Mouse (Mus musculus): ENCODE measurements at regions not wholly inside any gene's neighbourhood (a gene's known extent, or its start where the extent isn't known, plus 50 kb on each side); places are given as distances from the start of the nearest gene placed in this dataset.

DNA sequence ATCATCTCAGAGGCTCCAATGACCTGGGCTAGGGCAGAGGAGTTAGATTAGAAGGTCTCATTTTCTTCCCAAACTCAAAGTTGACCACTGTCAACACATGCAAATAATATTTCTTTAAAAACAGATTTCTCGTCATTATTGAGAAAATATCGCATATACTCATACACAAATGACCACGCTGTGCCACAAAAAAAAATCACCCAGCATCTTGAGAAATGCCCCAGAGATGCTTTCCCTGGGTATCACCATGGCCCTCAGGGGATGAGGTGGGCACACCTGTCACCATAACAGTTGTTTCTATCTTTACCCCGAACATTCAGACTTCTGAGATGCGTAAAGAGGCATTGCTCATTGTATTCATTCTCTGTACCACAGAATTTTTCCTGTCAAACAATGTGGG lies 134.4 kb upstream of the Foxq1 start:
- Histone ChIP-seq H3K4me3 (ENCODE audit: low read depth, low read length) (no peak overlapping the region), H3K27ac (ENCODE audit: insufficient read depth, low read depth, low read length) (no peak overlapping the region)
- WGBS = 97% methylated on average over 5 of the region's 5 CpGs

DNA sequence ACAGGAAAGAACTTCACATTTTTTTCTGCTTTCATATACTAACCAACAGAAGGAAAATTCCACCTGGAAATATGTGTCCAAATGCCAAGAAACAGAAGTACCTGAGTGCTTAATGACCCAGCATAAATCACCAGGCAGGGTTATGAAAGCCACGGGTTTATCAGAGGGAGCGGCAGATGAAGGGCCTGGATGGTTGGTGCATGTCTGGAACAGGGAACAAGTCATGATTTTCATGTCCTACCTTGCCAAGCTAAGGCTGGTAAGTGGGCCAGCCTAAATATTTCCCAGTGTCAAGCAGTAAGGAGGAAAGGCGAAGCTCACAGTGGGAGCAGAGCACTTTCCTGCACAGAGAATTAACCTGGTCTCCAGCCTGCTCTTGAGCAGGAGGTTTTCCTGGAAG lies 132.3 kb upstream of the Foxq1 start:
- Histone ChIP-seq H3K27me3 (ENCODE audit: control insufficient read depth, insufficient read depth, low read length) (no peaks in the 10 kb centered on the region), H3K4me1 (ENCODE audit: control insufficient read depth, insufficient read depth, insufficient read length, low read length) (no peaks in the 10 kb centered on the region; the same call in 1 of the 2 replicates), H3K27ac (ENCODE audit: insufficient read depth, low read depth, low read length) (no peak overlapping the region), H3K4me3 (ENCODE audit: low read depth, low read length) (no peak overlapping the region), H3K36me3 (ENCODE audit: control insufficient read depth, insufficient read depth, low read length) (no peaks in the 10 kb centered on the region)
- 46% methylated on average over 3 of the region's 3 CpGs for WGBS
- TF ChIP-seq CTCF (IDR thresholded peaks at IDR 0.05; ENCODE audit: extremely low read depth, insufficient read length, insufficient replicate concordance, low read depth, low read length) (no peak), POLR2A (IDR thresholded peaks at IDR 0.05; ENCODE audit: low read depth, low read length) (no peak)

More for the DNA sequence above, 134.4 kb upstream of the Foxq1 start:
- TF ChIP-seq CTCF (IDR thresholded peaks at IDR 0.05; ENCODE audit: extremely low read depth, insufficient read length, insufficient replicate concordance, low read depth, low read length) (no peak), POLR2A (IDR thresholded peaks at IDR 0.05; ENCODE audit: low read depth, low read length) (no peak)
- Histone ChIP-seq H3K4me1 (ENCODE audit: control insufficient read depth, insufficient read depth, insufficient read length, low read length) (no peaks in the 10 kb centered on the region; the same call in 1 of the 2 replicates), H3K27me3 (ENCODE audit: control insufficient read depth, insufficient read depth, low read length) (no peaks in the 10 kb centered on the region), H3K36me3 (ENCODE audit: control insufficient read depth, insufficient read depth, low read length) (no peaks in the 10 kb centered on the region)

DNA sequence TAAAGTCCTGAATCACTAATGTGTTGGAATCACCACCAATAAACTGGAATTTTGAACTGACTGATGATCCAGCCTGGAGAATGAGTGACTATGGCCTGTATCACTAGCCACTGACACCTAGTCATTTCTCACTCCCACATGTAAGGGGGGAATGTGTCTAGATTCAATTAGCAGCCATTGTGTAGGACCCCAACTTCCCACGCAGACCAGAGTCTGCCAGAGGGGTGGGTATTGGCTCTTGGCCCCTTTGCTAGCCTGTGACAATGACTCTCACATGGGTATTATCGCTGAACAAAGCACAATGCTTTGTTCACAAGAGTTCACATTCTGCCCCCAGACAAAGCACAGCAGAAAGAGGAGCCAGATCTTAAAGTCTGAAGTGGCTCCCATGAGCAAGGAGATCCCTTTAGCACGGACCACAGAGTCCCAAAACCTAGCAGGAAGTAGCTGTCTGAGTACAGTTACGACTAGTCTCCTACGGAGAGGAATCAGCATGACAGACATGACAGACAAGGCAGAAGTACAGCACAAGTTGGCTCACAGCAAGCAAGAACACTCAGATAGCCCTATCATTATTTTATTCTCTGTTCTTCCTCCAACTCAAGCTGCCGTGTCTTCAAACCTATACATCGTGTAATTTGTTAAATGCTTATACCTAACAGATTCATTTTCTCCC lies 130.0 kb upstream of the Foxq1 start:
- no peak for TF ChIP-seq POLR2A (IDR thresholded peaks at IDR 0.05; ENCODE audit: low read depth, low read length)
- no peak for TF ChIP-seq CTCF (IDR thresholded peaks at IDR 0.05; ENCODE audit: extremely low read depth, insufficient read length, insufficient replicate concordance, low read depth, low read length)
- H3K27ac ChIP-seq (ENCODE audit: insufficient read depth, low read depth, low read length) = no peak overlapping the region
- H3K27me3 ChIP-seq (ENCODE audit: control insufficient read depth, insufficient read depth, low read length) = no peaks in the 10 kb centered on the region
- 81% methylated on average over 7 of the region's 7 CpGs for WGBS
- no peaks in the 10 kb centered on the region; the same call in 1 of the 2 replicates for H3K4me1 ChIP-seq (ENCODE audit: control insufficient read depth, insufficient read depth, insufficient read length, low read length)
- no peaks in the 10 kb centered on the region for H3K36me3 ChIP-seq (ENCODE audit: control insufficient read depth, insufficient read depth, low read length)
- no peak overlapping the region for H3K4me3 ChIP-seq (ENCODE audit: low read depth, low read length)

DNA sequence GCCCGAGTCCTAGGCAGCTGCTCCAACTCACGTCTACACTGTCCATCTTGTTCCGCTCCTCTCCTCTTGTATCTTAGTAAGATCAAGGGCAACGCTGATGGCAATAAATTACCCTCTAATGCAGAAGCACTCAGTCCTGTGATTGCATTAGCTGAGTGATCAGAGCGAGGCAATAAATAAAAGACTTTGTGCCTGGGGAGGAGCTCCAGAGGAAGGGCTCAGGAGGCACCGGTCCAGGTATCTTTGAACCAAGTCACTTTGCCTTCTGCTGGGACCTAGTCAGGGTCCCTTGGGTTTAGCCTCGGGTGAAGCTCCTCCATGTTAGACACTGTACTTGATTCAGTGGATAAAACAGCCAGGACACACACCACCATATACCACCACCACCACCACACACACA lies 119.5 kb upstream of the Foxq1 start:
- no peak for TF ChIP-seq POLR2A (IDR thresholded peaks at IDR 0.05; ENCODE audit: low read depth, low read length)
- no peak for TF ChIP-seq CTCF (IDR thresholded peaks at IDR 0.05; ENCODE audit: extremely low read depth, insufficient read length, insufficient replicate concordance, low read depth, low read length)
- WGBS = 23% methylated on average over 7 of the region's 7 CpGs

GRCm38 (mm10) chr13:31439761-31440627 lies 115.9 kb upstream of the Foxq1 start:
- Histone ChIP-seq H3K4me3 (ENCODE audit: low read depth, low read length) (no peak overlapping the region), H3K36me3 (ENCODE audit: control insufficient read depth, insufficient read depth, low read length) (no peaks in the 10 kb centered on the region), H3K4me1 (ENCODE audit: control insufficient read depth, insufficient read depth, insufficient read length, low read length) (peaks cover 2% of the 10 kb centered on the region; the same call in 1 of the 2 replicates), H3K27ac (ENCODE audit: insufficient read depth, low read depth, low read length) (no peak overlapping the region; the same call in 1 of the 2 replicates), H3K27me3 (ENCODE audit: control insufficient read depth, insufficient read depth, low read length) (no peaks in the 10 kb centered on the region)
- 68% methylated on average over 9 of the region's 9 CpGs for WGBS
- TF ChIP-seq CTCF (IDR thresholded peaks at IDR 0.05; ENCODE audit: extremely low read depth, insufficient read length, insufficient replicate concordance, low read depth, low read length) = no peak
- no peak for TF ChIP-seq POLR2A (IDR thresholded peaks at IDR 0.05; ENCODE audit: low read depth, low read length)

More for the DNA sequence above, 119.5 kb upstream of the Foxq1 start:
- Histone ChIP-seq H3K4me3 (ENCODE audit: low read depth, low read length) (no peak overlapping the region), H3K36me3 (ENCODE audit: control insufficient read depth, insufficient read depth, low read length) (no peaks in the 10 kb centered on the region), H3K27ac (ENCODE audit: insufficient read depth, low read depth, low read length) (no peak overlapping the region), H3K27me3 (ENCODE audit: control insufficient read depth, insufficient read depth, low read length) (no peaks in the 10 kb centered on the region), H3K4me1 (ENCODE audit: control insufficient read depth, insufficient read depth, insufficient read length, low read length) (peaks cover 2% of the 10 kb centered on the region; the same call in 1 of the 2 replicates)

GRCm38 (mm10) chr13:31458883-31459282 lies 97.1 kb upstream of the Foxq1 start:
- H3K4me1 ChIP-seq (ENCODE audit: control insufficient read depth, insufficient read depth, insufficient read length, low read length) = no peaks in the 10 kb centered on the region; the same call in 1 of the 2 replicates
- H3K36me3 ChIP-seq (ENCODE audit: control insufficient read depth, insufficient read depth, low read length) = no peaks in the 10 kb centered on the region
- no peak overlapping the region for H3K27ac ChIP-seq (ENCODE audit: insufficient read depth, low read depth, low read length)
- no peaks in the 10 kb centered on the region for H3K27me3 ChIP-seq (ENCODE audit: control insufficient read depth, insufficient read depth, low read length)
- TF ChIP-seq CTCF (IDR thresholded peaks at IDR 0.05; ENCODE audit: extremely low read depth, insufficient read length, insufficient replicate concordance, low read depth, low read length) (no peak), POLR2A (IDR thresholded peaks at IDR 0.05; ENCODE audit: low read depth, low read length) (no peak)
- 12% methylated on average over 2 of the region's 2 CpGs for WGBS
- H3K4me3 ChIP-seq (ENCODE audit: low read depth, low read length) = no peak overlapping the region

DNA sequence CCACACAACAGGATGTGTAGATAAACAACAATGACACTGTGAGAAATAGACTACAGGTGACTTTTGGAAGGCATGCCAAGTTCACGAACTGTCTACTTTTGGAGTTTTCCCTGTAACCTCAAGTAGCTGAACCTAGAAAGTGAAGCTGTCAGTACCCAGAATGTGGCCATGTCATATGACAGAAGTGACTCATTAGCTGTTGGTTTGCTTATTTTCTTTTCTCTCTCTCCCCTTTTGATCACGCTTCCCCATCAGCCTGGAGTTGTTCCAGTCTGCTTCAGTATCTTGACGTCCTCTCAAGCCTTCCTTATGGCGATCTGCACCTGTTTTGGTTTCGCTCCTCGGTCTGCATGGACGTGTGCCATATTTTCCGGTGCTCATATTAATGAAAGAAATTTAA lies 90.8 kb upstream of the Foxq1 start:
- Histone ChIP-seq H3K36me3 (ENCODE audit: control insufficient read depth, insufficient read depth, low read length) (no peaks in the 10 kb centered on the region), H3K4me1 (ENCODE audit: control insufficient read depth, insufficient read depth, insufficient read length, low read length) (no peaks in the 10 kb centered on the region), H3K27me3 (ENCODE audit: control insufficient read depth, insufficient read depth, low read length) (no peaks in the 10 kb centered on the region), H3K27ac (ENCODE audit: insufficient read depth, low read depth, low read length) (no peak overlapping the region), H3K4me3 (ENCODE audit: low read depth, low read length) (no peak overlapping the region)
- 79% methylated on average over 8 of the region's 8 CpGs for WGBS
- TF ChIP-seq CTCF (IDR thresholded peaks at IDR 0.05; ENCODE audit: extremely low read depth, insufficient read length, insufficient replicate concordance, low read depth, low read length) (no peak), POLR2A (IDR thresholded peaks at IDR 0.05; ENCODE audit: low read depth, low read length) (no peak)

Measured in small intestine, adult 2 months (tissue).